Mouse (Mus musculus) intestine, embryonic 15.5 days (tissue): ENCODE measurements around the gene Btbd9. TPM values are rescaled to one million over a fixed set of nuclear protein-coding genes. Genes with fewer than 3 reads are reported as not detected.

Experiments
- ATAC-seq: fragments of 200-750 bp; cut with Nextera tagmentation; 2 replicates; pipeline ENCODE4 v1.8.0; 2017; ENCODE audit warnings: moderate TSS enrichment, moderate library complexity
- H3K27ac ChIP-seq: fragments of 300-500 bp; sonication (generic); 2 replicates; pipeline ENCODE4 v1.5.1; 2015; ENCODE audit warnings: mild to moderate bottlenecking, inconsistent platforms
- H3K27me3 ChIP-seq: fragments of 300-500 bp; sonication (generic); replicated peaks from 2 replicates; pipeline ENCODE4 v1.6.1; 2015; ENCODE audit warnings: inconsistent platforms
- H3K36me3 ChIP-seq: fragments of 300-500 bp; sonication (generic); 2 replicates; pipeline ENCODE4 v1.6.1; 2015; ENCODE audit warnings: inconsistent platforms
- H3K4me1 ChIP-seq: fragments of 300-500 bp; sonication (generic); replicated peaks from 2 replicates; pipeline ENCODE4 v1.6.1; 2015; ENCODE audit warnings: inconsistent platforms
- H3K4me2 ChIP-seq: fragments of 300-500 bp; sonication (generic); replicated peaks from 2 replicates; pipeline ENCODE4 v1.6.1; 2015; ENCODE audit warnings: mild to moderate bottlenecking, inconsistent platforms
- H3K4me3 ChIP-seq: fragments of 300-500 bp; sonication (generic); replicated peaks from 2 replicates; pipeline ENCODE4 v1.5.1; 2015; ENCODE audit warnings: inconsistent platforms
- H3K9ac ChIP-seq: fragments of 300-500 bp; sonication (generic); 2 replicates; pipeline ENCODE4 v1.6.1; 2015; ENCODE audit warnings: inconsistent platforms
- H3K9me3 ChIP-seq: fragments of 300-500 bp; sonication (generic); 2 replicates; pipeline ENCODE4 v1.6.1; 2016; ENCODE audit warnings: inconsistent platforms
- WGBS: fragments of 180-500 bp; shearing (Covaris S2); methylation state at CpG from one replicate; pipeline ENCODE4 v1.1.7; 2015; 5-methylcytosine and 5-hydroxymethylcytosine counted together
- polyA plus RNA-seq: library from polyadenylated mRNA; unstranded; fragments of >200 nt; fragmentation: Nextera tagmentation; extraction: Ambion mirVana; gene quantifications from 2 replicates; pipeline ENCODE4 v1.2.1, GENCODE M21; 2015

Gene Btbd9
- polyA plus RNA-seq, 1 experiment from 2014 or later: 52.8 TPM

GRCm38 (mm10) chr17:30347101-30347613 lies 229.1 kb downstream of the Btbd9 start:
- peak overlapping the region; percentile 43; the same call in 1 of the 2 replicates for H3K4me2 ChIP-seq
- H3K9ac ChIP-seq: no peak overlapping the region
- no peaks in the 10 kb centered on the region for H3K36me3 ChIP-seq
- WGBS: 12% methylated on average over 10 of the region's 10 CpGs
- H3K4me3 ChIP-seq: no peak overlapping the region
- H3K4me1 ChIP-seq: peaks cover 11% of the 10 kb centered on the region
- no peaks in the 10 kb centered on the region for H3K9me3 ChIP-seq
- peak; percentile 87 for ATAC-seq
- no peaks in the 10 kb centered on the region for H3K27me3 ChIP-seq
- no peak overlapping the region for H3K27ac ChIP-seq

GRCm38 (mm10) chr17:30345008-30345407 lies 231.3 kb downstream of the Btbd9 start:
- no peak overlapping the region for H3K4me2 ChIP-seq
- H3K36me3 ChIP-seq: no peaks in the 10 kb centered on the region
- no peak overlapping the region for H3K9ac ChIP-seq
- H3K27ac ChIP-seq: no peak overlapping the region
- peaks cover 11% of the 10 kb centered on the region for H3K4me1 ChIP-seq
- no peaks in the 10 kb centered on the region for H3K9me3 ChIP-seq
- 77% methylated on average over 3 of the region's 3 CpGs for WGBS
- no peaks in the 10 kb centered on the region for H3K27me3 ChIP-seq
- H3K4me3 ChIP-seq: no peak overlapping the region
- ATAC-seq: no peak

DNA sequence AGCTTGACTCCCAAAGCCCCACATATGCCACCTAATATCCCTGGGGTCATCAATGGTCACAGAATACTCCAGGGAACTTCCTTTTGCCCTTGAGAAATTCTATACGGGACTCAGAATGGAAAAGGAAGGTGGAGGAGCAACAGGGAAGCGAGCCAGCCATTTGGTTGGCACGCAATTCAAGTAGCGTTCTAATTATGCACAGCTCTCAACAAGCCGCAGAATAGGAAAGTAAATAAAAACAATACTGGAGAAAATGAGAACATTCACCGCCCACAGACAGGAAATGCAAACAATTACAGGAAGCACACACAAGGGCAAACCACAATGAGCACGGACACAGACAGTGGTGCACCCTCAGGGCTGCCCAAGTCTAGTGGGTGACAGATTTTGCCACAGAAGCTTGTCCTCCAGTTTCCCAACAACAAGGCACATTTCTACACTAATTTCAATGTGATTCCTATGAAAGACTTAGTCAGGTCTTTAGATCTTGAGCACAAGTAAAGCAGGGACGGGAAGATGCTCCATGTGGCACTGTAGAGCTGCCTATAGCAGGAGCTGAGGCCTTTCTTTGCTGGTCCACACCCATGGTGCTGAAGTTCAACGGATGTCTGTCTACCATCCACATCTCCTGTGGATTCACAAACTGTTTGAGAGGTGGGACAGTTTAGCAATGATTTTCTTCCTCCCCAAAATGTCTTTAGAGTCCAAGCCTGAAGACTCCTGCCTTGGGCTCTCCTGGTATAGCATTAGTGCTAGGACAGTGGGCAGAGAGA lies 232.4 kb downstream of the Btbd9 start:
- Histone ChIP-seq H3K9me3 (no peaks in the 10 kb centered on the region), H3K27ac (no peak overlapping the region), H3K36me3 (no peaks in the 10 kb centered on the region), H3K9ac (no peak overlapping the region), H3K4me2 (no peak overlapping the region), H3K4me3 (no peak overlapping the region), H3K4me1 (peaks cover 11% of the 10 kb centered on the region), H3K27me3 (no peaks in the 10 kb centered on the region)
- WGBS: 79% methylated on average over 9 of the region's 9 CpGs
- ATAC-seq: no peak

GRCm38 (mm10) chr17:30341556-30341955 lies 234.7 kb downstream of the Btbd9 start:
- WGBS: 78% methylated on average over 6 of the region's 6 CpGs
- H3K27ac ChIP-seq: no peak overlapping the region
- ATAC-seq: no peak

DNA sequence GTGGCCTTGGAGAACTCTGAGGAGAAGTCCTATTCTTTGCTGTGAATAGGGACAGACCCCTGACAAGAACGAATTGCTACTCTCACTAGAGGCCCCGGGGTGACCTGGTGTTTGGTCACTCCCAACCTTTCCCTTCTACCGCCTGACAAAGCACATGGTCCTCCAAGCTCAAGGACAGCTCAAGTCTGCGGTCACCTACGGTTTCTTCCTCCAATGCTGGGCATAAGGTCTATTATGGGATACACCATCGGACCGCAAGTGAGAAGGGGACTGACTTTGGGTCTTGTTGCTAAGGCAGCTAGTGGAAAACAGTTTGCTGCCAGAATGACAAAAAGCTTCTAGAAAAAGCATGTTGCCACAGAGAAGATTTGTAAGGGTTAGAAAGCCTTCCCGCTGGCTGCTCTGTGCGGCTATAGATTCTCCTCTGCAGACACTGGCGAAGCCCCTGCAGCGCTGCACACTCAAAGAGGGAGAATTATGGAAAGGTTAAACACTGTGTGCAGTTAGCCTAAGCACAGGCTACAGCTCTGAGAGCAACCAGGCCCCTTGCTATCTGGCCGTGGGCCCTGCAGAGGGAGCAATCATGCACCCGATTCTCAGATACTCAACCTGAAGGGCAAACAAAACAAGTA lies 235.7 kb downstream of the Btbd9 start:
- ATAC-seq: 0 out of 2 replicates have a peak, but pooled peaks have one; percentile 41
- Histone ChIP-seq H3K4me2 (no peak overlapping the region), H3K9me3 (no peaks in the 10 kb centered on the region), H3K27me3 (no peaks in the 10 kb centered on the region), H3K27ac (no peak overlapping the region), H3K4me1 (no peaks in the 10 kb centered on the region), H3K9ac (no peak overlapping the region), H3K4me3 (no peak overlapping the region), H3K36me3 (no peaks in the 10 kb centered on the region)
- 62% methylated on average over 13 of the region's 13 CpGs for WGBS

More at GRCm38 (mm10) chr17:30341556-30341955, 234.7 kb downstream of the Btbd9 start:
- Histone ChIP-seq H3K27me3 (no peaks in the 10 kb centered on the region), H3K4me3 (no peak overlapping the region), H3K9me3 (no peaks in the 10 kb centered on the region), H3K4me1 (no peaks in the 10 kb centered on the region), H3K4me2 (no peak overlapping the region), H3K9ac (no peak overlapping the region), H3K36me3 (no peaks in the 10 kb centered on the region)

- Histone ChIP-seq H3K9me3 (no peaks in the 10 kb centered on the region), H3K27me3 (no peaks in the 10 kb centered on the region), H3K36me3 (no peaks in the 10 kb centered on the region), H3K4me2 (no peak overlapping the region), H3K4me1 (no peaks in the 10 kb centered on the region), H3K9ac (no peak overlapping the region), H3K27ac (no peak overlapping the region), H3K4me3 (no peak overlapping the region)
- ATAC-seq: no peak
- 89% methylated on average over 5 of the region's 5 CpGs for WGBS
Observed at GRCm38 (mm10) chr17:30339317-30339716, 237.0 kb downstream of the Btbd9 start.

GRCm38 (mm10) chr17:30336816-30337215 lies 239.5 kb downstream of the Btbd9 start:
- 65% methylated on average over 7 of the region's 7 CpGs for WGBS
- H3K9ac ChIP-seq: no peak overlapping the region
- no peak overlapping the region for H3K4me2 ChIP-seq
- H3K27ac ChIP-seq: no peak overlapping the region
- H3K9me3 ChIP-seq: no peaks in the 10 kb centered on the region
- ATAC-seq: no peak
- H3K27me3 ChIP-seq: no peaks in the 10 kb centered on the region
- no peaks in the 10 kb centered on the region for H3K36me3 ChIP-seq
- peaks cover 4% of the 10 kb centered on the region; the same call in 1 of the 2 replicates for H3K4me1 ChIP-seq
- no peak overlapping the region for H3K4me3 ChIP-seq

DNA sequence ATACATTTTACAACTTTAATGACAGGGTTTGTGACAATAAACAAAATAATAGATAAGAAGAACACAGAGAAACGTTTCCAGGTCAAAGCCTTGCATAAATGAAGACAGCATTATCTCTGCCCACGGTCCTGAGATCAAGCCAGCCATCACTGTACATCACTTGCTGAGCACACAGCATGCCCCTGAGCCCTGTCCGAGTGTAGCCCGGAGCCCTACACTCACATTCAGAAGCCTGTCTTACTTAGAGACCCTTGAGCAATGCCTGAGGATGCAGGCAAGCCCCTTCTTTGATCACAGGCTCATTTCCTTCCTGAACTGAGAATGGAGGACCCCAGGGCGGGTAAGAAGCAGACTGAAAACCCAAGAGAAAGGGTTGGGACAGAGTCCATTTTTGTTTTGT lies 240.0 kb downstream of the Btbd9 start:
- H3K4me3 ChIP-seq: no peak overlapping the region

DNA sequence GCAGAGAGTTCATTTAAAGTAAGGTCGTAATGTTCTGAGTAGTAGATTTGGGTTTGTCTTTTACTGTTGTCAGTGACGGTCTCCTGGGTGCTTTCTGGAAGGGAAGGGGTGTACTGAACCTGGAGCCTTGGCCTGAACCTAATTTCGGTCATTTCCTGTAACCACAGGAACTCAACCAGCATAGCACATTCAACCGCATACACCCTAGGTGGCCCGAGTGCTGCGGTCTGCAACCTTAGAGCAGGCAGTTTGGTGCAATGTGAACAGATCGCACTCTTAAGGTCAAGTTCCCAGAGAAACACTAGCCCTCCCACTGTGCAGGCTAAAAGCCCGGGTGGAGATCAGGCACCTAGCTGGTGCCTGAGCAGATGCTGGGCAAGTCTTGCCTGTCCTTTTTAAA lies 240.5 kb downstream of the Btbd9 start:
- Histone ChIP-seq H3K9ac (no peak overlapping the region), H3K9me3 (no peaks in the 10 kb centered on the region), H3K4me3 (no peak overlapping the region), H3K27me3 (no peaks in the 10 kb centered on the region), H3K4me2 (no peak overlapping the region), H3K36me3 (no peaks in the 10 kb centered on the region), H3K4me1 (peaks cover 4% of the 10 kb centered on the region; the same call in 1 of the 2 replicates), H3K27ac (no peak overlapping the region)
- no peak for ATAC-seq
- WGBS: 58% methylated on average over 8 of the region's 8 CpGs

More for the DNA sequence above, 240.0 kb downstream of the Btbd9 start:
- ATAC-seq: no peak
- no peaks in the 10 kb centered on the region for H3K27me3 ChIP-seq
- no peak overlapping the region for H3K27ac ChIP-seq
- H3K9ac ChIP-seq: no peak overlapping the region
- no peaks in the 10 kb centered on the region for H3K9me3 ChIP-seq
- H3K4me2 ChIP-seq: no peak overlapping the region
- peaks cover 4% of the 10 kb centered on the region; the same call in 1 of the 2 replicates for H3K4me1 ChIP-seq
- H3K36me3 ChIP-seq: no peaks in the 10 kb centered on the region
- 52% methylated on average over 5 of the region's 5 CpGs for WGBS

- Histone ChIP-seq H3K9me3 (no peaks in the 10 kb centered on the region), H3K4me2 (no peak overlapping the region), H3K9ac (no peak overlapping the region), H3K4me1 (peaks cover 4% of the 10 kb centered on the region; the same call in 1 of the 2 replicates), H3K27ac (no peak overlapping the region), H3K36me3 (no peaks in the 10 kb centered on the region), H3K4me3 (no peak overlapping the region), H3K27me3 (no peaks in the 10 kb centered on the region)
- 86% methylated on average over 6 of the region's 6 CpGs for WGBS
- ATAC-seq: no peak
Observed at GRCm38 (mm10) chr17:30334257-30334656, 242.0 kb downstream of the Btbd9 start.

DNA sequence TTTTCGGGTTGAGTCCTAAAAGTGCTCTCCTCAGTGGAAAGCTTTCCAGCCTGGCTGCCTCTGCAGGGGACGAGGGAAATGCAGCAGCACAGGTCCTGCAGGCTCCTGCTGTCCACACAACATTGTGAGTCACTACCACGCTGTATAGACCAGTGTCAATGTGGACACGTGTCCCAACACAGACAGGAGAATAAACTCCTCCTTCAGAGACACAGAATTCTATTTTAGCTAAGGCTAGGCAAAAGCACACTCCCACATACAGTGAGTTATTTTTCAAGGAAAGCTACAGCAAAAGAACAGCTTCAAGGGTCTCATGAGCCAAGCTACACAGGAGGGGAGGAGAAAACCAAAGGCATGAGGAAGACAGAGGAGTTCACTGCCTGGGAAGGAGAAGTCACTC lies 243.2 kb downstream of the Btbd9 start:
- Histone ChIP-seq H3K9ac (no peak overlapping the region), H3K9me3 (no peaks in the 10 kb centered on the region), H3K4me2 (no peak overlapping the region), H3K4me1 (peaks cover 4% of the 10 kb centered on the region; the same call in 1 of the 2 replicates), H3K27me3 (no peaks in the 10 kb centered on the region), H3K36me3 (no peaks in the 10 kb centered on the region), H3K27ac (no peak overlapping the region), H3K4me3 (no peak overlapping the region)
- 83% methylated on average over 4 of the region's 4 CpGs for WGBS
- no peak for ATAC-seq

DNA sequence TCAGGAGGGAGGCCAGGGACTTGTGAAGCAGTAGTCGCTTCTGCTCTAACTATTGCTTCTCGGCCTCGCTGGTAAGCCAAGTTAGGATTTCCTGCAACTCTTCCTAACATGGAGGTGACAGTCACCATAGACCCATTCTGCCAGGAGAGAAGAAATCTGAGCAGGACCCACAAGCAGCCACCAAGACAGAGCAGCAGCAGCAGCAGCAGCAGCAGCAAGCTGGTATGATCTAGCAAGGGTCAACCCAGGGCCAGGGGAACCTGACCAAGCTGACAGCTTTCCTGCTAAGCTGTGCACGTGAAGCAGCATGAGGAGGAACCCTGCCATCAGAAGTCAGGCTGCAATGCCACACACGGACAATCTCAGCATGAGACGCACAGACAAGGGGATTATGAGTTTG lies 244.9 kb downstream of the Btbd9 start:
- Histone ChIP-seq H3K27ac (no peak overlapping the region), H3K9ac (no peak overlapping the region), H3K4me1 (peaks cover 4% of the 10 kb centered on the region; the same call in 1 of the 2 replicates), H3K9me3 (no peaks in the 10 kb centered on the region), H3K4me2 (no peak overlapping the region), H3K27me3 (no peaks in the 10 kb centered on the region), H3K4me3 (no peak overlapping the region), H3K36me3 (no peaks in the 10 kb centered on the region)
- ATAC-seq: no peak
- WGBS: 69% methylated on average over 6 of the region's 6 CpGs
